Mouse (Mus musculus) midbrain, embryonic 15.5 days (tissue): ENCODE measurements around the gene Zfp985. TPM values are rescaled to one million over a fixed set of nuclear protein-coding genes. Genes with fewer than 3 reads are reported as not detected.
"Not testable (repeated sequence)": the region's sequence is repeated elsewhere in the genome, so short reads cannot be mapped to it uniquely, and the experiment has no call there.

Experiments
- ATAC-seq: fragments of 200-750 bp; cut with Nextera tagmentation; replicated peaks from 2 replicates; pipeline ENCODE4 v1.8.0; 2017; ENCODE audit warnings: moderate TSS enrichment
- H3K27ac ChIP-seq: fragments of 300-500 bp; sonication (generic); 2 replicates; pipeline ENCODE4 v1.5.1; 2015; ENCODE audit warnings: mild to moderate bottlenecking, inconsistent platforms
- H3K27me3 ChIP-seq: fragments of 300-500 bp; sonication (generic); replicated peaks from 2 replicates; pipeline ENCODE4 v1.6.1; 2015; ENCODE audit warnings: inconsistent platforms
- H3K36me3 ChIP-seq: fragments of 300-500 bp; sonication (generic); replicated peaks from 2 replicates; pipeline ENCODE4 v1.6.1; 2015; ENCODE audit warnings: inconsistent platforms
- H3K4me1 ChIP-seq: fragments of 300-500 bp; sonication (generic); 2 replicates; pipeline ENCODE4 v1.6.1; 2015; ENCODE audit warnings: inconsistent platforms
- H3K4me2 ChIP-seq: fragments of 300-500 bp; sonication (generic); 2 replicates; pipeline ENCODE4 v1.6.1; 2015; ENCODE audit warnings: inconsistent platforms, mild to moderate bottlenecking, moderate library complexity
- H3K4me3 ChIP-seq: fragments of 300-500 bp; sonication (generic); 2 replicates; pipeline ENCODE4 v1.5.1; 2015; ENCODE audit warnings: mild to moderate bottlenecking, inconsistent platforms
- H3K9ac ChIP-seq: fragments of 300-500 bp; sonication (generic); 2 replicates; pipeline ENCODE4 v1.6.1; 2015; ENCODE audit warnings: mild to moderate bottlenecking, inconsistent platforms
- H3K9me3 ChIP-seq: fragments of 300-500 bp; sonication (generic); 2 replicates; pipeline ENCODE4 v1.6.1; 2016; ENCODE audit warnings: inconsistent platforms
- WGBS: fragments of 180-500 bp; shearing (Covaris S2); methylation state at CpG from one replicate; pipeline ENCODE4 v1.1.7; 2015; ENCODE audit warnings: mixed read lengths; 5-methylcytosine and 5-hydroxymethylcytosine counted together
- polyA plus RNA-seq: library from polyadenylated mRNA; unstranded; fragments of >200 nt; fragmentation: Nextera tagmentation; extraction: Ambion mirVana; gene quantifications from 2 replicates; pipeline ENCODE4 v1.2.1, GENCODE M21; 2015

The Zfp985 gene
- polyA plus RNA-seq, 1 experiment from 2014 or later, result not detected

- not testable (repeated sequence) for H3K9ac ChIP-seq, H3K4me2 ChIP-seq, ATAC-seq, H3K27ac ChIP-seq, H3K4me3 ChIP-seq, H3K4me1 ChIP-seq, H3K27me3 ChIP-seq, H3K36me3 ChIP-seq
- 49% methylated on average over 1 of the region's 1 CpGs for WGBS
- peaks cover 25% of the 10 kb centered on the region; the same call in 1 of the 2 replicates for H3K9me3 ChIP-seq
Measured at GRCm38 (mm10) chr4:147559096-147559495, 6.0 kb downstream of the Zfp985 start.

GRCm38 (mm10) chr4:147565426-147566220, 12.5 kb downstream of the Zfp985 start:
- 71% methylated on average over 6 of the region's 6 CpGs for WGBS
- H3K9me3 ChIP-seq, result peaks cover 22% of the 10 kb centered on the region
- H3K36me3 ChIP-seq, result no peaks in the 10 kb centered on the region
- no peak overlapping the region for H3K27ac ChIP-seq
- ATAC-seq, result no peak
- no peak overlapping the region for H3K4me3 ChIP-seq
- H3K4me1 ChIP-seq, result no peaks in the 10 kb centered on the region
- no peaks in the 10 kb centered on the region for H3K27me3 ChIP-seq
- H3K9ac ChIP-seq, result no peak overlapping the region
- no peak overlapping the region for H3K4me2 ChIP-seq

- H3K4me1 ChIP-seq, H3K9me3 ChIP-seq, H3K27me3 ChIP-seq, H3K9ac ChIP-seq, H3K4me2 ChIP-seq, H3K4me3 ChIP-seq, ATAC-seq, H3K36me3 ChIP-seq, H3K27ac ChIP-seq: not testable (repeated sequence)
- 87% methylated on average over 8 of the region's 8 CpGs for WGBS
Measured at GRCm38 (mm10) chr4:147571156-147571555, 18.1 kb downstream of the Zfp985 start.

GRCm38 (mm10) chr4:147579371-147579770, 26.3 kb downstream of the Zfp985 start:
- H3K27ac ChIP-seq, H3K4me1 ChIP-seq, H3K9ac ChIP-seq, H3K4me3 ChIP-seq, ATAC-seq, H3K36me3 ChIP-seq, H3K4me2 ChIP-seq, H3K27me3 ChIP-seq: not testable (repeated sequence)
- H3K9me3 ChIP-seq, result peaks cover 21% of the 10 kb centered on the region; the same call in 1 of the 2 replicates
- 94% methylated on average over 4 of the region's 4 CpGs for WGBS

GRCm38 (mm10) chr4:147586511-147587473, 33.7 kb downstream of the Zfp985 start:
- no peaks in the 10 kb centered on the region for H3K36me3 ChIP-seq
- H3K4me2 ChIP-seq, result no peak overlapping the region
- ATAC-seq, result no peak
- H3K4me1 ChIP-seq, result no peaks in the 10 kb centered on the region
- no peaks in the 10 kb centered on the region for H3K27me3 ChIP-seq
- H3K4me3 ChIP-seq, result no peak overlapping the region
- H3K27ac ChIP-seq, result no peak overlapping the region
- 64% methylated on average over 1 of the region's 1 CpGs for WGBS
- no peak overlapping the region for H3K9ac ChIP-seq
- peaks cover 37% of the 10 kb centered on the region for H3K9me3 ChIP-seq

GRCm38 (mm10) chr4:147594630-147595029, 41.6 kb downstream of the Zfp985 start:
- H3K36me3 ChIP-seq, H3K27ac ChIP-seq, H3K4me1 ChIP-seq, ATAC-seq, H3K4me2 ChIP-seq, H3K9ac ChIP-seq, H3K27me3 ChIP-seq, H3K4me3 ChIP-seq: not testable (repeated sequence)
- 81% methylated on average over 3 of the region's 3 CpGs for WGBS
- peaks cover 21% of the 10 kb centered on the region for H3K9me3 ChIP-seq

GRCm38 (mm10) chr4:147597685-147598084, 44.6 kb downstream of the Zfp985 start:
- Histone ChIP-seq H3K4me2 (no peak overlapping the region), H3K27me3 (no peaks in the 10 kb centered on the region), H3K27ac (no peak overlapping the region), H3K36me3 (0 out of 2 replicates have a peak, but pooled peaks cover 3% of the 10 kb centered on the region), H3K9ac (no peak overlapping the region), H3K9me3 (peaks cover 31% of the 10 kb centered on the region), H3K4me1 (no peaks in the 10 kb centered on the region), H3K4me3 (no peak overlapping the region)
- ATAC-seq, result no peak
- WGBS, result 61% methylated on average over 1 of the region's 1 CpGs

DNA sequence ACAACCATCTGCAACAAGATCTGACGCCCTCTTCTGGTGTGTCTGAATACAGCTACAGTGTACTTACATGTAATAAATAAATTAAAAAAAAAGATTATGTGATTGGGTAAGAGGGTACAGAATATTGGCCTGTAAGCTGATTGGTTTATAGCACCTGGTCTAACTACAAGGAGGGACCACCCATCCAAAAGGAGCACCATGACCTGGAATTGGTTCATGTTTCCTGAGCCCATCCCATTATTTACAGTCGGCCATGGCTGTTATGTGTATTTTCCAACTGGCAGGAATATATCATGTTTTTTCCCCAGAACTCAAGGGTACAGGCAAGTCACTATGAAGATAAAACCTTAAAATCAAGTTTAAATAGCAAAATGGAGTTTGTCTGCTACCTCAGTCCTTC, 45.8 kb downstream of the Zfp985 start:
- no peak overlapping the region for H3K9ac ChIP-seq
- no peak overlapping the region for H3K4me2 ChIP-seq
- peaks cover 31% of the 10 kb centered on the region for H3K9me3 ChIP-seq
- 0 out of 2 replicates have a peak, but pooled peaks cover 3% of the 10 kb centered on the region for H3K36me3 ChIP-seq
- no peak overlapping the region for H3K27ac ChIP-seq
- no peak overlapping the region for H3K4me3 ChIP-seq
- 55% methylated on average over 2 of the region's 2 CpGs for WGBS
- ATAC-seq, result no peak
- H3K27me3 ChIP-seq, result no peaks in the 10 kb centered on the region
- no peaks in the 10 kb centered on the region for H3K4me1 ChIP-seq

GRCm38 (mm10) chr4:147601881-147602280, 48.8 kb downstream of the Zfp985 start:
- WGBS, result 46% methylated on average over 1 of the region's 1 CpGs
- ATAC-seq, result no peak
- no peaks in the 10 kb centered on the region for H3K27me3 ChIP-seq
- 0 out of 2 replicates have a peak, but pooled peaks cover 3% of the 10 kb centered on the region for H3K36me3 ChIP-seq
- H3K4me2 ChIP-seq, result no peak overlapping the region
- peaks cover 11% of the 10 kb centered on the region; the same call in 1 of the 2 replicates for H3K9me3 ChIP-seq
- H3K9ac ChIP-seq, result no peak overlapping the region
- no peak overlapping the region for H3K27ac ChIP-seq
- H3K4me3 ChIP-seq, result no peak overlapping the region
- H3K4me1 ChIP-seq, result no peaks in the 10 kb centered on the region

- WGBS, result 78% methylated on average over 4 of the region's 4 CpGs
- H3K27ac ChIP-seq, result no peak overlapping the region
- ATAC-seq, result no peak
- H3K36me3 ChIP-seq, result no peaks in the 10 kb centered on the region
- H3K4me1 ChIP-seq, result no peaks in the 10 kb centered on the region
- H3K4me3 ChIP-seq, result no peak overlapping the region
- peaks cover 16% of the 10 kb centered on the region; the same call in 1 of the 2 replicates for H3K9me3 ChIP-seq
- H3K27me3 ChIP-seq, result no peaks in the 10 kb centered on the region
- H3K9ac ChIP-seq, result no peak overlapping the region
- no peak overlapping the region for H3K4me2 ChIP-seq
Measured at GRCm38 (mm10) chr4:147603806-147604205, 50.7 kb downstream of the Zfp985 start.

GRCm38 (mm10) chr4:147605521-147605920, 52.4 kb downstream of the Zfp985 start:
- ATAC-seq, result no peak
- Histone ChIP-seq H3K4me3 (no peak overlapping the region), H3K4me2 (no peak overlapping the region), H3K27me3 (no peaks in the 10 kb centered on the region), H3K9me3 (peaks cover 16% of the 10 kb centered on the region; the same call in 1 of the 2 replicates), H3K9ac (no peak overlapping the region), H3K36me3 (no peaks in the 10 kb centered on the region), H3K27ac (no peak overlapping the region), H3K4me1 (no peaks in the 10 kb centered on the region)
- 80% methylated on average over 4 of the region's 4 CpGs for WGBS

DNA sequence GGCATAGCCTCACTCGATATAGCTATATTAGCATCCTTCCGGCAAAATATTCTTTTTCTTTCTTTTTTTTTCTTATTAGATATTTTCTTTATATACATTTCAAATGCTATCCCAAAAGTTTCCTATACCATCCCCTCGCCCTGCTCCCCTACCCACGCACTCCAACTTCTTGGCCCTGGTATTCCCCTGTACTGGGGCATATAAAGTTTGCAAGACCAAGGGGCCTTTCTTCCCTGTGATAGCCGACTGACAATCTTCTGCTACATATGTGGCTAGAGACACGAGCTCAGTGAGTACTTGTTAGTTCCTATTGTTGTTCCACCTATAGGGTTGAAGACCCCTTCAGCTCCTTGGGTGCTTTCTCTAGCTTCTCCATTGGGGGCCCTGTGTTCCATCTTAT, 53.4 kb downstream of the Zfp985 start:
- H3K27me3 ChIP-seq, ATAC-seq, H3K4me3 ChIP-seq, H3K4me2 ChIP-seq, H3K9ac ChIP-seq, H3K36me3 ChIP-seq, H3K4me1 ChIP-seq, H3K27ac ChIP-seq: not testable (repeated sequence)
- WGBS, result 85% methylated on average over 6 of the region's 6 CpGs
- H3K9me3 ChIP-seq, result peaks cover 10% of the 10 kb centered on the region
